7 mouse cellular contexts compared by ENCODE assay signal in the genomic region with DNA sequence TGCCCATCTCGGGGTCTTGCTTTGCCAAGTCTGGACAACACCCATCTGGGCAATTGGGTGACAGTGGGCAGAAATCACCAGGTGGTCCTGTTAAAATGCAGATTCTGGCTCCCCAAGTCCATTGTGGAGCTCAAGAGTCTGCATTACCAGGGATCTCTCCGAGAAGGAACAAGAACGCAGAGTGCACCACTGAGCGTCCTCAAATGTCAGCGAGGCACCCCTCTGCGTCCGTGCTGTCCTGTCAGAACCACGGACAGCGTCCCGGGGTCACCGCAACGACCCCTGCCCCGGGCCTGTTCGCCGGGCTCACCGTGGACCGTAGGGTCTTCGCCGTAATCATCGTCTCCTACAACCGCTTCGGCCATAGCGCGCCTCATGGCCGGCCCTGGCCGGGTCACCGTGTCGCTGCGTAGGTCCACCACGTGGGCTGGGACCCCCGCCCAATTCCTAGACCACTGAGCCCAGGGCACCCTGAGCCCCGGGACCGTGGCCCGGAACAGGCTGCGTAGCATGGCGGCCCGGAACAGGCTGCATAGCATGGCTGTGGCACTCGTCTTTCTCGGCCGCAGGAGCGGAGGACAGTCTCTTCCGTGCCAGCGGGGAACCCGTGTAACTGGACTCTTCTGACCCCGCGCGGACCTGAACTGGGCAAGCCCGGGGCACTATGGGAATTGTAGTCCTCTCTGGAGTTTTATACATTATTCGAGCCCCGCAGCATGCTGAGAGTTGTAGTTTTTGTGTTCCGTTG. TPM values are rescaled to one million over a fixed set of nuclear protein-coding genes. Genes with fewer than 3 reads are reported as not detected.
DNase-seq lines count a peak whose midpoint lies in the region; ATAC-seq lines count a peak whose summit lies in the region.

Gene Tha1, minus strand, starts transcription at position 621 of the 748 bp plus-strand sequence.

- DNase-seq in adrenal gland, postnatal 10 days, result peak; percentile 90
- peak; percentile 95 for DNase-seq in embryo, embryonic 10.5 days (ENCODE audit: low spot score)
- no peak for DNase-seq in gonadal fat pad, adult 2 months (ENCODE audit: low read depth)
- peak; percentile 73 to 79 for DNase-seq in left cerebral cortex, postnatal 14 days (ENCODE audit: low spot score in 2 of 2)
- peak; percentile 77 for DNase-seq in skeletal muscle tissue, adult 2 months (ENCODE audit: low read depth, low spot score)

- peak within 1 kb of the TSS; percentile 86 for H3K4me2 ChIP-seq in intestine, embryonic 16.5 days (ENCODE audit: low read depth, low read length)

- H3K9me3 ChIP-seq in intestine, embryonic 16.5 days (ENCODE audit: control insufficient read depth, low read length), result no peaks in the 10 kb centered on the region
- no peaks in the 10 kb centered on the region for H3K9me3 ChIP-seq in megakaryocyte, embryonic 14.5 days

- intact Hi-C loops in left cerebral cortex, postnatal 14 days (cut with DNase I), result loop anchor here (10.0 kb wide), 1 partner anchor 342 kb away; no protein-coding TSS in a partner anchor

- peak within 1 kb of the TSS; percentile 85 for H3K9ac ChIP-seq in intestine, embryonic 16.5 days (ENCODE audit: low read depth, low read length)

- peak within 1 kb of the TSS; percentile 31 for H3K27ac ChIP-seq in intestine, embryonic 16.5 days (ENCODE audit: low read length)

- peaks cover 18% of the 10 kb centered on the region for H3K4me1 ChIP-seq in intestine, embryonic 16.5 days (ENCODE audit: control insufficient read depth, insufficient read depth, low read length)
- H3K4me1 ChIP-seq in megakaryocyte, embryonic 14.5 days, result peaks cover 68% of the 10 kb centered on the region

- peak within 1 kb of the TSS; percentile 70 for H3K4me3 ChIP-seq in intestine, embryonic 16.5 days (ENCODE audit: low read length)
- H3K4me3 ChIP-seq in megakaryocyte, embryonic 14.5 days (replicated peaks), result peak within 1 kb of the TSS; percentile 91

- ATAC-seq in intestine, embryonic 16.5 days, result peak; percentile 81

- 2% methylated on average over 51 of the region's 51 CpGs for WGBS in intestine, embryonic 16.5 days

- H3K27me3 ChIP-seq in intestine, embryonic 16.5 days (replicated peaks; ENCODE audit: control insufficient read depth, insufficient read depth, low read length), result no peaks in the 10 kb centered on the region
- H3K27me3 ChIP-seq in megakaryocyte, embryonic 14.5 days (replicated peaks), result peaks cover 20% of the 10 kb centered on the region

- no peaks in the 10 kb centered on the region; the same call in 1 of the 2 replicates for H3K36me3 ChIP-seq in intestine, embryonic 16.5 days (ENCODE audit: control insufficient read depth, insufficient read depth, low read length)
- peaks cover 20% of the 10 kb centered on the region for H3K36me3 ChIP-seq in megakaryocyte, embryonic 14.5 days (replicated peaks; ENCODE audit: low read length)

RNA-seq across cellular contexts. Expression of gene Tha1, which starts in this region (rescaled TPM):
- total RNA-seq in adrenal gland, postnatal 10 days (2021), result 10 to 100 TPM in 1 of 2 experiments, 1 to 10 TPM in 1; 9.5 to 17.3 TPM
- polyA plus RNA-seq in gonadal fat pad, adult 2 months (2012; rRNA removed), result 10.7 and 12.5 TPM in 2 replicates
- polyA plus RNA-seq in intestine, embryonic 16.5 days (2015; fragmentation: Nextera tagmentation; extraction: Ambion mirVana), result 12.2 and 13.7 TPM in 2 replicates
- 1 to 10 TPM; 3.4 to 5.1 TPM for total RNA-seq in left cerebral cortex, postnatal 14 days (2021)
- polyA plus RNA-seq in megakaryocyte, embryonic 14.5 days (2012; ENCODE audit: insufficient read depth, low replicate concordance), result 6.0 and 6.4 TPM in 2 replicates
